Mouse (Mus musculus) MEL (cell line): ENCODE measurements around the gene St6galnac3.

Source experiments
- CHD1 ChIP-seq: IDR thresholded peaks from 2 replicates; pipeline ENCODE4 v1.6.1; 2012; ENCODE audit warnings: low read depth, mild to moderate bottlenecking, inconsistent platforms, low read length, improper control_type of control experiment
- CHD2 ChIP-seq: IDR thresholded peaks from 2 replicates; pipeline ENCODE4 v1.6.1; 2011; ENCODE audit warnings: low read length, improper control_type of control experiment
- CTCF ChIP-seq, 3 experiments: IDR thresholded peaks in 2 of 3; conservative IDR thresholded peaks in 1 of 3; 2 replicates each; pipeline ENCODE4 v1.5.1; 2011 to 2012; ENCODE audit warnings: low read length in 3 of 3, low read depth in 2 of 3, mild to moderate bottlenecking in 2 of 3, improper control_type of control experiment in 1 of 3, inconsistent platforms in 1 of 3, mixed read lengths in 1 of 3, moderate library complexity in 1 of 3; ENCODE audit not compliant: control insufficient read depth in 1 of 3, insufficient read depth in 1 of 3, poor library complexity in 1 of 3, severe bottlenecking in 1 of 3
- E2F4 ChIP-seq: IDR thresholded peaks from 2 replicates; pipeline ENCODE4 v1.6.1; 2011; ENCODE audit warnings: low read depth, low read length, improper control_type of control experiment, borderline replicate concordance
- EP300 ChIP-seq, 2 experiments: IDR thresholded peaks; 2 replicates each; pipeline ENCODE4 v1.6.1; 2011; ENCODE audit warnings: improper control_type of control experiment in 2 of 2, low read length in 2 of 2, low read depth in 1 of 2, mild to moderate bottlenecking in 1 of 2
- HCFC1 ChIP-seq: IDR thresholded peaks from 2 replicates; pipeline ENCODE4 v1.6.1; 2012; ENCODE audit warnings: low read depth, mild to moderate bottlenecking, inconsistent platforms, low read length, improper control_type of control experiment, moderate library complexity
- MAX ChIP-seq: IDR thresholded peaks from 2 replicates; pipeline ENCODE4 v1.6.1; 2011; ENCODE audit warnings: low read length, improper control_type of control experiment
- SMC3 ChIP-seq: IDR thresholded peaks from 2 replicates; pipeline ENCODE4 v1.6.1; 2011; ENCODE audit warnings: low read depth, low read length, improper control_type of control experiment

DNA sequence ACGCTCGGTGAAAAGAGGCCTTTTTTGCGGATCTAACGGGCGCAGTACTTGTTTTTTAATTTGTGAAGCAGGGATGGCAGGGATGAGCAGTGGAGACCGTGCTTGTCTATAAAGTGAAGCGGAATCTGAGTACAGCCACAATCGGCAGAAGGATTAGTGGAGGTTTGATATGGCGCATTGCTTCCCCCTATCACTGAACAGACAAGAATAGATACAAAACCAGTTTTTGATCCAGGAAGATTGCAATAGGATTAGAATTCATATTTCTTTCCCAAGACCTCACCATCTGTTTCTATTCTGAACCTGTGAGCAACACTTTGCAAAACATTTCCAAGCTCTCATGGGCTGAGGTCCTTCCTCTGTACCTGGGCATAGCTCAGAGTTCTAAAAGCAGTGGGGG, 488.7 kb downstream of the St6galnac3 start:
- TF ChIP-seq CTCF (IDR thresholded peaks at IDR 0.05 in 2 of 3, conservative IDR thresholded peaks at IDR 0.05 in 1 of 3; ENCODE audit: control insufficient read depth in 1 of 3, insufficient read depth in 1 of 3, low read depth in 2 of 3, low read length in 3 of 3, poor library complexity in 1 of 3, severe bottlenecking in 1 of 3), result no peak
- no peak for TF ChIP-seq HCFC1
- TF ChIP-seq E2F4, result no peak
- no peak for TF ChIP-seq MAX
- no peak for TF ChIP-seq CHD2
- TF ChIP-seq EP300 (IDR thresholded peaks at IDR 0.05; ENCODE audit: low read depth in 1 of 2, low read length in 2 of 2), result no peak
- no peak for TF ChIP-seq SMC3
- no peak for TF ChIP-seq CHD1
